Mouse (Mus musculus) testis, postnatal 10 days (tissue): Measurements from ENCODE around the gene Nfkb2.

ENCODE experiments used
- DNase-seq: peaks from one replicate; pipeline ENCODE4 v3.0.0; 2021; ENCODE audit warnings: low spot score

The Nfkb2 gene

DNA sequence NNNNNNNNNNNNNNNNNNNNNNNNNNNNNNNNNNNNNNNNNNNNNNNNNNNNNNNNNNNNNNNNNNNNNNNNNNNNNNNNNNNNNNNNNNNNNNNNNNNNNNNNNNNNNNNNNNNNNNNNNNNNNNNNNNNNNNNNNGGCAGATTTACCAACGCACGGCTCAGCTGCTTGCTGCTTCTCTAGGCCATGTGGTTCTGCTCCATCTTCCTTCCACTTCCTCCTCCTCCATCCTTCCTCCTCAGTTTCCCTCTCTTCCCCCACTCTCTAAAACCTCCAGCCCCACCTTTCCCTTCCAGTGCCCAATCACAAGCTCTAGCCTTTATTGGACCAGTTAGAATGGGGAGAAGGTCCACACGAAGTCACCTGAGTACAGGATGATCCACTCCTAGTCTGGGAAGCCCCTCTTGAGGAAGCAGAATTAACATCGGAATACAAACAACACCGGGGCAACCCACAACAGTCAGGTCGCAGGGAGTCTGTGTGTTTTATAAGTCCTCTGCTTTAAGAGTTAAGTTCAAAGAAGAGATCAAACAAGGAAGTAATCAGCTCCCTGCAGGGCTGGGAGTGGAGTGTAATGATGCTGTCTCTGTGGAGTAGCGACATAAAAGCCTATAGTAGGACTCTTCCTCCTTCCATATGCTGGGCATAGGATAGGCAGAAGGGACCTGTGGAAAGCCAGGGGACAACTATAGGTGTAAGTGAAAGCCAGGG, 40.7 kb downstream of the Nfkb2 start:
- DNase-seq = no peak

DNA sequence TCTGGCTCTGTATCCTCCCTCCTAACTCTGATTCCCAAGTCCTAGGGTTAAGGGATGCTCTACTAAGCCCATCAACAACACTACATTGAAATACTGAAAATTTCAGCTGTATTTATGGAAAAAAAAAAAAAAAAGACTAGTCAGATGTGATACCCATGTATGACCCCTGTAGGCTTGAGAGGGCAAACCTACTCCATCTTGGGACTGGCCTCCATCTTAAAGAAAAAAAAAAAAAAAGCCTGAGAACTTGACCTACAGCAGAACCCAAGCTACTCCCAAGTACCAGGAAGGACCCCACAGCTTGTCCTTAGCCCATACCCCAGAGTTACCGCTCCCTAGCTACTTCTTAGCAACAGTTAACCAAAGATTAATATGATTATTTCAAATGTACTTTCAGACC, 43.0 kb downstream of the Nfkb2 start:
- DNase-seq = no peak

DNA sequence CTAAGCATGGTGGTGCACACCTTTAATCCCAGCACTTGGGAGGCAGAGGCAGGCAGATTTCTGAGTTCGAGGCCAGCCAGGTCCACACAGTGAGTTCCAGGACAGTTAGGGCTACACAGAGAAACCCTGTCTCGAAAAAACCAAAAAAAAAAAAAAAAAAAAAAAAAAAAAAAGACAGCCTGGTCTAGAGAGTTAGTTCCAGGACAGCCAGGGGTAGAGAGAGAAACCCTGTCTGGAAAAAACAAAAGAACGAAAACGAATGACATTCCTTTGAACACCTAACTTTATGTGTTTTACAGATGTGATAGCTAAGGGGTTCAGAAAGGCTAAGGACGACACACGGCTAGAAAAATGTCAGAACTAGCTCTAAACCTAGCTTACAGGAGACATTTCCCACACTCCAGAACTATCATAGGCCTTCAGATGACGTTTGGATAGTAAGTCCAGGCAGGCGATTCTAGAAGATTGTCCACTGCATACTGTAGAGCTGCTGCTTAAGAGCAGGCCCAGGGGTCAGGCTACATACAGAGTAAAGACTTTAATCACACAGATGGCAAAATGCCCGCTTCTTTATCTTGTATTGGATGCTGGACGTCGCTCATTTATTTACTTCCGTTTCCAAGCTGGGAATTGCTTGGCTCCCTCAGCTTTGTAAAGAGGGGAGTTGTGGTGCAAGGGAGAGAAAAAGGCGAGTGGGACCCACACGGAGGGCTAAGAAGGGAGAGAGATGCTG, 44.0 kb downstream of the Nfkb2 start:
- DNase-seq = no peak

DNA sequence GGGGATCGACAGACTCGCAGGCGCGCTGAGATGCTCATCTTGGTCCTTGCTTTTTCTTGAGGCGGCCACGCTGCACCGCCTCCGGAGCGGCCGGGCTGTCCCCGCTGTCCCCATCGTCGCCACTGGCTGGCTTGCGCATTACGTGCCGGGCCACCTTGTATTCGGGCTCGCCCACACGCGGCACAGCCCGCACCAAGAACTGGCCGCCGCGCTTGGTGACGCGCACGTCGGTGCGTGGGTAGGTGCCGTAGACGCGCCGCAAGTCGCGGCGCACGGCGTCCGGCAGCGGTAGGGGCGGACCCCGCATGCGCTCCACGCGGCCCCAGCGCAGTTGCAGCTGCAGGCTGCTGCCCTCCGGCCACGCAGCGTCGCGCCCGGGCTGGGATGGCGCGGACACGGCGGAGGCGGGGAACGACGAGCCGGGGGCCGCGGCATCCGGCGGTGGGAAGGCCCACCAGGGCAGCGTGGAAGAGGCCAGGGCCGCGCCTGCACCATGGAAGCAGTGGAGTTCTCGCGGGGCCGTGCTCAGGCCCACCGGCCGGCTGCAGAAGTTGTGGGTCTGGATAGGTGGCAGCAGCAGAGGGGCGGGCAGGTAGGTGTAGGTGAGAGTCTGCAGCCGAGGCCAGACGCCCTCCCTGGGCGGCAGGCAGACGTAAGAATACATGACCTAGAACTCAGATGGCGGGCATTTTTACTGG, 44.8 kb downstream of the Nfkb2 start:
- peak; percentile 84 for DNase-seq

DNA sequence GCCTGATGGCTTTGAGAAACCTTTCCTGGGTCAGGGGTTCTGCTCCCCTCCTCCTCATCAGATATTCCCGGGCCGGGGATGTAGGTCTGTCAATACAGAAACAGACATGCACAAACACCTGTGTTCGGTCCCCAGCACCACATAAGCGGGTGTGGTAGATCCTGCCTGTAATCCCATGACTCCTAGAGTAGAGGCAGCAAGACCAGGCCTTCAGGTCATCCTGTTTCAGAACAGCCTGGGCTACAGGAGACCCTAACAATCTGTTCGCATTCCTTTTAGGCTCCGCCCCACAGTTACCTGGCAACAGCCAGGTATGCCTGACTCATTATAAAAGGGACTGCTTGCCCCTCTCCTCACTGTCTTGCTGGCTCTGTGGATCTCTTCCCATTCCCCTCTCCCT, 45.4 kb downstream of the Nfkb2 start:
- no peak for DNase-seq

DNA sequence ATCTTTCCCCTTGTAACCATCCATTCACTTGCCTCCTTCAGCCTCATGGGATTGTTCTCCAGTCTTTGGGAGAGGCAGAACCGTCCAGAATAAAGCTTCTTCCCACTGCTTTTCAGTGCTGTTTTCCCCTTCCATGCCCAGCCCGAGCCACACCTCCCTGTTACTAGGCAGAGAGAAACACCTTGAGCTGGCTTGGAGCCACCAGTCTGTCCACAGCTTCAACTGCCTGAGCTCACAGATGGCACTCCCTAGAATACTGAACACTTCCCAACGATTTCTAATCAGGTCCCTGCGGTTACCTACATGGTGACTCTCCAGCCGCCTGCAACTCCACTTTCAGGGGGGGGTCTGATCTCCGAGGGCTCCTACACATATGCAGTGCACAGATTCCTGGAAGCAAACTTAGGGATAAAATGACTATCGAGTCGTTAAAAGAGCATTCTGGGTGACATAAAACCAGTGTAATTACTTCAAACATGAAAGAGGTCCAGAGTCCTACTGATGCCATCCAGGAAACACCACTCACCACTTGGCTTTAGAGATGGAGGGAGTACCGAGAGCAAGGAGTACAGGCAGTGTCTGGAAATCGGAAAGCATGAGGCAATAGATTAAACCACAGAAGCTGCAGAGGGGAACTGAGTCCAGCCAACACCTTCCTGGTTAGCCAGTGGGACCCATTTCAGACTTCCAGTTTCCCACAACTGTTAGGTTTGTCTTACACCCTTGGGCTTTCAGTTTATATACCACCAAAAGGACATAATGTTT, 46.2 kb downstream of the Nfkb2 start, which contains the start of gene 2310034G01Rik:
2310034G01Rik (minus strand) TSS at position 135 of the 765 bp plus-strand sequence.
- no peak for DNase-seq

DNA sequence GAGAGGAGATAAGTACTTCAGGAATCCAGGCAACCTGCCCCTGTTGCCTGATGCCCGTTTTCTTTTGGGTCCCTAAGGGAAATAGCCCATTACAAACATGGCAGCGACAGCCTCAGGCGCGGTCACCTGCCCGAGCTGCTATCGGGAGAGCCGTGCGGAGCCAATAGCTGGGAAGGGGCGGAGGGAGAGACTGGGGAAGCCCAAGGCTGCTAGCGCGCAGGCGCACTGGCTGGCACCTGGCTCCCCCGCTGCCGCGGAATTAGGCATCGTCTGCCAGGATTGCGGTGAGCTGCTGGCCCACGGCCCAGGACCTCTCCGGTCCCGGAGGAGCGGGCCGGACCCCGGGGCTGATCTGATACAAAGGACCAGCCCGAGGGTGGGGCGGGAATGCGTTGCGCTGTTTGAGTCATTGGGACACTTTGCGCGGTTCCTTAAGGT, 52.6 kb downstream of the Nfkb2 start:
- peak; percentile 87 for DNase-seq

DNA sequence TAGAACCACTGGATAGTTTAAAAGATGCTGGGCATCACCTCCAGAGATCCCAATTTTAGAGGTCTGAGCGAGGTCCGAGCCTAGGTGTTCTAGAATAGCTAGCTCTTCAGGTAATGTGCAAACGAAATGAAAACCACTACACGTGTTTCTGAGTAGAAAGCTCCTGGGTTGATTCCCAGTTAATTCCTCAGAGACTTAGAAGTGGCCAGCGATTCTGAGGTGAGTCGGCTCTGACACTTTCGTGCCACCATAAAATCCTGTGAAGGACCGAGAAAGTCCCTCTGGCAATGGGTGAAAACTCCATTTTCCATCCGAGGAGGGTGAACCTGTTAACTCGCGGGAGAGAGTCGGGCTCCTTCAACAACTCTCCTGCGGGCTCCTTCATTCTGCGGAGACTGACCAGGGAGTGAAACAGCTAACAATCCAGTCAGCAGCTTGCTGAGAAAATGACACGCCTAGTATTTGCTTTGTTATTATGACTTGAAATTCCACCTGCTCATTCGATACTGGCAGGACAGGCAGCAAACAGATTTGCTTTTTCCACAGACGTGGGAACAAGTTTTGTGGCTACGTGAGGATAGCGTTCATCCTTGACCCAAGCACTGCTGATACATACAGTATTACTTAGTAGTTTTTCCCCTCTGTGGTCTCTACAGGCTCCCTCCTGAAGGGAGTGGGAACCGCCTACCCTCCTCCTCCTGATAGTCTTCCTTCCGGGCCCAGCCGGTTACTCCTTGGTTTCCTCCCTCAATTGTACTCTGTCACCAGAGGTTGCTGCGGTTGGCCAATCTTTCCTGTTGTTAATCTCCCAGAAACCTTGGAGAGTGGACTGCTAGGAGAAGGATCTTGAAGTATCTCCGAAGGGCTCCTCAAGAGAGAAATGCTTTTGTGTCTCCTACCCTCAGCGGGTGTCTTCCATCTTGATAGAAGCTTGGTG, 53.5 kb downstream of the Nfkb2 start:
- DNase-seq = no peak

DNA sequence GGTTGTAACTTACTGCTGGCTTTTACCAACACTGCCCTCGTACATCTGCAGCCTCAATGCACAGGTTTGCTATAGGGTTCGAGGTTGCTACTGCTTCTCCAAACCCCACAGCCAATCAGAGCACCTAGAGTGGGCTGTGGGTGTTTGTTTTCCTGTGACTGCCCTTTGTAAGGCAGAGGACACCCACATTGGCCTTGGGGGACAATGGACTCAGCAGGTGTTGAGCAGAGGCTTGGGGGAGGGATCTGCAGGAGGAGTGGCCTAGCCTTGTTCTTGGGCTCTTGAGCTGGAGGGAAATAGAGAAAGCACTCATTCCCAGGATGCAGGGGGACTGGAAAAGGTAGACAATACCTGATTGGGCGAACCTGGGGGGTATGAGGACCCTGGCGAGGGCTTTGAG, 54.3 kb downstream of the Nfkb2 start:
- no peak for DNase-seq
